In the genomic region with DNA sequence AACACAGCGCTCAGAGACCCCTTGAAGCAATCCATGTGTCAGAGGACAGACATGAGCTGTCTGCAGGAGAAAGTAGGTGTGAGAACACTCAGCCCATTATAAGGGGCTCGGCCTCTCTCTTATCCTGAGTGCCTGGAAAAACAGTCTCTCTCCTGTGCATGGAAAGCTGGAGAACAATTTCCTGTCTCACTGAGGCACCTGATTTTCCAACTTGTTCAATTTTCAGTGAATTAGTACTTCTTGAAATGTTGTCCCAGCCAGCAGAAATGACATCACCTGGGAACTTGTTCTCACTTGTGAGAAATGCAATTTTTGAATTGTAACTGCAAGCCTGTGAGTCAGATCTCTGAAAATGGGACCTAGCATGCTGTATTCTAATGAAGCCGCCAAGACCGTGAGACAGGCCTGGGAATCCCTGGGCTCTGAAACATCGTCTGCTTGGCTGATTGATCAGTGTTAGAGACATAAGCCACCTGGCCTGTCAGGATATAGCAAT, we compare ENCODE assay signal across 10 mouse cellular contexts. TPM values are rescaled to one million over a fixed set of nuclear protein-coding genes. Genes with fewer than 3 reads are reported as not detected.
DNase-seq lines count a peak whose midpoint lies in the region; ATAC-seq and TF ChIP-seq lines count a peak whose summit lies in the region.
"Had no signal": no experiment of that assay in that cellular context is flagged by ENCODE, and none has a peak within 500 bp of the region (broad histone marks: within the 10 kb centered on the region; RNA-seq: fewer than 3 reads in every experiment).

No protein-coding gene starts in this region.

- peak overlapping the region; percentile 90 for H3K27ac ChIP-seq in gastrocnemius, adult 2 months
- peak overlapping the region; percentile 62 for H3K27ac ChIP-seq in embryonic facial prominence, embryonic 13.5 days
- H3K27ac ChIP-seq: hindbrain, embryonic 10.5 days had no signal

- no peak overlapping the region for H3K9ac ChIP-seq in embryonic facial prominence, embryonic 13.5 days

- DNase-seq in gastrocnemius, adult 2 months, result no peak
- DNase-seq in gastrocnemius, postnatal 14 days, result no peak
- DNase-seq in heart, postnatal 14 days, result peak; percentile 40 to 59
- DNase-seq in lung, postnatal 36 days, result peak; percentile 80
- no peak for DNase-seq in kidney, postnatal 14 days
- DNase-seq in cerebellum, adult 11 months, result no peak
- DNase-seq: B cell, adult 2 months had no signal

- H3K4me3 ChIP-seq in gastrocnemius, adult 2 months, result no peak overlapping the region
- no peak overlapping the region for H3K4me3 ChIP-seq in embryonic facial prominence, embryonic 13.5 days
- H3K4me3 ChIP-seq: hindbrain, embryonic 10.5 days had no signal

- peaks cover 3% of the 10 kb centered on the region; the same call in 1 of the 2 replicates for H3K4me1 ChIP-seq in embryonic facial prominence, embryonic 13.5 days
- H3K4me1 ChIP-seq: hindbrain, embryonic 10.5 days had no signal

- intact Hi-C loops in gastrocnemius, adult 2 months (cut with DNase I), result no loop called here
- intact Hi-C loops in gastrocnemius, postnatal 14 days (cut with DNase I; ENCODE audit: low total_unique reads), result no loop called here
- intact Hi-C loops in heart, postnatal 14 days (cut with DNase I), result no loop called here

- no peak for ATAC-seq in embryonic facial prominence, embryonic 13.5 days (ENCODE audit: insufficient number of reproducible peaks, insufficient read depth, low FRiP score, low TSS enrichment, low read depth)
- ATAC-seq in CD4-positive, CD25-positive, alpha-beta regulatory T cell, adult 4 months, result no peak

- no peak for TF ChIP-seq CTCF in gastrocnemius, adult 2 months (IDR thresholded peaks at IDR 0.05)

- H3K27me3 ChIP-seq in embryonic facial prominence, embryonic 13.5 days, result no peaks in the 10 kb centered on the region

- H3K9me3 ChIP-seq in embryonic facial prominence, embryonic 13.5 days, result peaks cover 3% of the 10 kb centered on the region; the same call in 1 of the 2 replicates
- H3K9me3 ChIP-seq: hindbrain, embryonic 10.5 days had no signal

- 49% methylated on average over 5 of the region's 5 CpGs for WGBS in embryonic facial prominence, embryonic 13.5 days

- no peaks in the 10 kb centered on the region for H3K36me3 ChIP-seq in embryonic facial prominence, embryonic 13.5 days
- H3K36me3 ChIP-seq: hindbrain, embryonic 10.5 days had no signal

- no peak overlapping the region for H3K4me2 ChIP-seq in embryonic facial prominence, embryonic 13.5 days

RNA-seq across cellular contexts. Expression of a gene that starts 28.2 kb away (rescaled TPM):
- 100 to 1,000 TPM; 474 to 554 TPM for total RNA-seq in gastrocnemius, adult 2 months (2021)
- total RNA-seq in gastrocnemius, postnatal 14 days (2021), result 100 to 1,000 TPM; 264 to 284 TPM
- polyA plus RNA-seq in embryonic facial prominence, embryonic 13.5 days (2015; fragmentation: Nextera tagmentation; extraction: Ambion mirVana), result 73.2 and 79.4 TPM in 2 replicates
- 100 to 1,000 TPM; 168 to 175 TPM for total RNA-seq in heart, postnatal 14 days (2021)
- polyA plus RNA-seq in CD4-positive, CD25-positive, alpha-beta regulatory T cell, adult 4 months (2017; shearing (Covaris generic)), result 10 to 100 TPM; 38.0 to 43.4 TPM

Comparison
In these comparisons a context has a peak if more than half of its experiments do, and no peak if none do; other contexts are left out.
1. DNase-seq: peak in heart, postnatal 14 days (2 of 2) and lung, postnatal 36 days (single experiment); none in gastrocnemius, adult 2 months (single experiment), gastrocnemius, postnatal 14 days (single experiment), kidney, postnatal 14 days (single experiment) and cerebellum, adult 11 months (single experiment).